Mouse (Mus musculus) hindbrain, embryonic 14.5 days (tissue): Measurements from ENCODE around the gene Myl9. TPM values are rescaled to one million over a fixed set of nuclear protein-coding genes. Genes with fewer than 3 reads are reported as not detected.

ENCODE experiments used
- ATAC-seq: fragments of 200-750 bp; cut with Nextera tagmentation; 2 replicates; pipeline ENCODE4 v1.8.0; 2017; ENCODE audit warnings: moderate number of reproducible peaks, mild to moderate bottlenecking, moderate TSS enrichment, moderate library complexity; ENCODE audit not compliant: low FRiP score
- DNase-seq: peaks from one replicate; pipeline ENCODE4 v3.0.0-alpha.2; 2015; ENCODE audit warnings: low spot score
- H3K27ac ChIP-seq: fragments of 300-500 bp; sonication (generic); 2 replicates; pipeline ENCODE4 v1.5.1; 2014; ENCODE audit warnings: mild to moderate bottlenecking, moderate library complexity
- H3K27me3 ChIP-seq: fragments of 300-500 bp; sonication (generic); 2 replicates; pipeline ENCODE4 v1.6.1; 2014; ENCODE audit warnings: mild to moderate bottlenecking, low read length, mixed read lengths; ENCODE audit not compliant: control insufficient read depth, insufficient read depth
- H3K36me3 ChIP-seq: fragments of 300-500 bp; sonication (generic); replicated peaks from 2 replicates; pipeline ENCODE4 v1.6.1; 2014; ENCODE audit not compliant: control insufficient read depth, insufficient read depth
- H3K4me1 ChIP-seq: fragments of 300-500 bp; sonication (generic); replicated peaks from 2 replicates; pipeline ENCODE4 v1.6.1; 2014; ENCODE audit warnings: antibody characterized with exemption, low read length, mixed read lengths; ENCODE audit not compliant: control insufficient read depth, insufficient read depth
- H3K4me2 ChIP-seq: fragments of 300-500 bp; sonication (generic); replicated peaks from 2 replicates; pipeline ENCODE4 v1.6.1; 2014; ENCODE audit warnings: mild to moderate bottlenecking, moderate library complexity
- H3K4me3 ChIP-seq: fragments of 300-500 bp; sonication (generic); replicated peaks from 2 replicates; pipeline ENCODE4 v1.5.1; 2014; ENCODE audit warnings: mild to moderate bottlenecking, low read length
- H3K9ac ChIP-seq: fragments of 300-500 bp; sonication (generic); 2 replicates; pipeline ENCODE4 v1.6.1; 2014
- H3K9me3 ChIP-seq: fragments of 300-500 bp; sonication (generic); 2 replicates; pipeline ENCODE4 v1.6.1; 2016; ENCODE audit warnings: low read length; ENCODE audit not compliant: control insufficient read depth
- WGBS: fragments of 180-500 bp; shearing (Covaris S2); extraction: QIAGEN DNeasy Blood & Tissue Kit; methylation state at CpG from one replicate; pipeline ENCODE4 v1.1.7; 2014; 5-methylcytosine and 5-hydroxymethylcytosine counted together
- polyA plus RNA-seq: library from polyadenylated mRNA; unstranded; fragments of >200 nt; fragmentation: Nextera tagmentation; extraction: Ambion mirVana; gene quantifications from 2 replicates; pipeline ENCODE4 v1.2.1, GENCODE M21; 2014

Gene Myl9
- polyA plus RNA-seq, 1 experiment from 2014 or later, result 47.1 TPM

DNA sequence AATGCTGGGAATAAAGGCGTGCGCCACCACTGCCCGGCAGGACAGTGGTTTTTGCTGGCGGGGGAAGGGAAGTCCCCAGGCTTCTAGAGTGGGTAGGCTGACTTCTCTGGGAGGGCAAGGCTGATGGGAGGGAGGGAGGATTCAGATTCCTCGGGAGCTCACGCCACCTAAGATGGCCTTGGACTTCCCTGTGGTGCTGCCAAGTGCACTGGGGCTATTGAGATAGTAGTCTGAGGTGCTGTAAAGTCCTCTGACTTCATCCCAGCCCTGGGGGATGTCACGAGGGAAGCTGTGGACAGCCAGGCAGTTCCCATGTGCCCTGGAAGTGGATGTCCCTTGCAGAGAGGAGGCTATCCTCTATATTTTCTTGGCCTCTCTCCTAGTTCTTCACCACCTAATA is 37.2 kb upstream of the Myl9 start:
- H3K27me3 ChIP-seq, result no peaks in the 10 kb centered on the region
- no peak overlapping the region for H3K9ac ChIP-seq
- WGBS, result 78% methylated on average over 7 of the region's 7 CpGs
- DNase-seq (no peak), ATAC-seq (no peak)
- no peak overlapping the region for H3K27ac ChIP-seq
- no peak overlapping the region for H3K4me2 ChIP-seq
- no peaks in the 10 kb centered on the region for H3K9me3 ChIP-seq
- peaks cover 33% of the 10 kb centered on the region for H3K4me1 ChIP-seq
- no peaks in the 10 kb centered on the region; the same call in 1 of the 2 replicates for H3K36me3 ChIP-seq
- H3K4me3 ChIP-seq, result no peak overlapping the region

DNA sequence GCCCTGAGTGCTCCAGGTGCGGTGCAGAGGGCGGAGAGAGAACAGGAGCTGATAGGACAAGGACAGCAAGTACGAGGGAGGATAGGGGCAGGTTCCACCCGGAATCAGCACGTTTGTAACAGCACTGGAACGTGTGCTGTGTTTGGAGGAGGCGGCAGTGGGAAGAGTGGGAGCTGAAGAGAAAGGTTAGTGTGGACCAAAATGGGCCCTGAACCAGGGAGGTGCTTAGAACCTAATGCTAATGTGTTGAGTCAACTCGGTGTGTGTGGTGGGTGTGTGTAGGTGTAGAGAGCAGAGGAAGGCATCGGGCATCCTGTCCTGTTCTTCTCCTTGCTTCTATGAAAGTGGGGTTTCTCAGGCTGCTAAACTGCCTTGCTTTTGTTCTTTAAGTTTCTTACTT is 34.0 kb upstream of the Myl9 start:
- H3K36me3 ChIP-seq, result peaks cover 16% of the 10 kb centered on the region
- 91% methylated on average over 9 of the region's 9 CpGs for WGBS
- no peak overlapping the region for H3K4me2 ChIP-seq
- H3K27ac ChIP-seq, result no peak overlapping the region
- H3K4me3 ChIP-seq, result no peak overlapping the region
- ATAC-seq (no peak), DNase-seq (no peak)
- no peaks in the 10 kb centered on the region for H3K27me3 ChIP-seq
- no peak overlapping the region for H3K9ac ChIP-seq
- H3K4me1 ChIP-seq, result peaks cover 22% of the 10 kb centered on the region
- no peaks in the 10 kb centered on the region for H3K9me3 ChIP-seq

DNA sequence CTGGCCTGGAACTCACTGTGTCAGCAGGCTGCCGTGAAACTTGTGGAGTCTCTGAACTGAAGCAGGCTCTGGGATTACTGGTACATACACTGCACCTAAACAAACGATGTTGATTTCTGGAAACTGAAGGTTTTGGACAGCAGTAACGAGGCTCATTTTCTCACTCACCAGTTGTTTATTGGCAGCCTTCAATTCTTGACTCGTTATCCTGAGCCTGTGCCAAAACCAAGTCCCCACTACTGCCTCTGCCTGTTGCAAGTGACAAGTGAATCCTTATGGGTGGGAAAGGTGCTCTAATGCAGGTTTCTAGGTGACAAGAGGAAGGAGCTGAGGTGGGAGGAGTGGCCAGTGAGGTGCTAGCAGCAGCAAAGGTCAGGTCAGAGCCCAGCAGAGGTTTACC is 33.2 kb upstream of the Myl9 start:
- Histone ChIP-seq H3K4me3 (no peak overlapping the region), H3K9me3 (no peaks in the 10 kb centered on the region), H3K4me1 (peaks cover 15% of the 10 kb centered on the region; the same call in 1 of the 2 replicates), H3K36me3 (peaks cover 23% of the 10 kb centered on the region), H3K4me2 (no peak overlapping the region), H3K27ac (no peak overlapping the region), H3K27me3 (no peaks in the 10 kb centered on the region), H3K9ac (no peak overlapping the region)
- ATAC-seq, result no peak
- 74% methylated on average over 4 of the region's 4 CpGs for WGBS
- no peak for DNase-seq

DNA sequence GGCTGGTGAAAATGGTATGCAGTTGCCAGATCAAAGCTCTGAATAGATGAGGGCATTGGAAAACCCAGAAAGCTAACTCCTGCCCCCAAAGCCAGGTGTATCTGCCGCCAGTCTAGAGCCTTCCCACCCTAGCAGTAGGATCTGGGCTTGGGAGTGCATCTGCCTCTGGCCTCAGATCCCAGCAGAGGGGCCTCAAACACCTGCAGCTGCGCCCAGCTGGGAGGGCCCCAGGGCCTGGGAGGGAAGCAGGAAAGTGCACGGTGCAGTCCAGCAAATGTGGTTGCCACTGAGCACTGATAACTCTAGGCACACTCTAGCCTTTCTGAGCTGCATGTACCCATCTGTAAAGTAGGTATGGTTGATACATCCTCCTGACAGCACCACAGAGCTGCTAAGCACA is 32.0 kb upstream of the Myl9 start:
- H3K9me3 ChIP-seq, result no peaks in the 10 kb centered on the region
- DNase-seq (no peak), ATAC-seq (no peak)
- no peak overlapping the region for H3K4me2 ChIP-seq
- H3K4me1 ChIP-seq, result peaks cover 13% of the 10 kb centered on the region; the same call in 1 of the 2 replicates
- no peak overlapping the region for H3K4me3 ChIP-seq
- peaks cover 36% of the 10 kb centered on the region for H3K36me3 ChIP-seq
- H3K9ac ChIP-seq, result no peak overlapping the region
- no peak overlapping the region for H3K27ac ChIP-seq
- WGBS, result 70% methylated on average over 3 of the region's 3 CpGs
- H3K27me3 ChIP-seq, result no peaks in the 10 kb centered on the region

DNA sequence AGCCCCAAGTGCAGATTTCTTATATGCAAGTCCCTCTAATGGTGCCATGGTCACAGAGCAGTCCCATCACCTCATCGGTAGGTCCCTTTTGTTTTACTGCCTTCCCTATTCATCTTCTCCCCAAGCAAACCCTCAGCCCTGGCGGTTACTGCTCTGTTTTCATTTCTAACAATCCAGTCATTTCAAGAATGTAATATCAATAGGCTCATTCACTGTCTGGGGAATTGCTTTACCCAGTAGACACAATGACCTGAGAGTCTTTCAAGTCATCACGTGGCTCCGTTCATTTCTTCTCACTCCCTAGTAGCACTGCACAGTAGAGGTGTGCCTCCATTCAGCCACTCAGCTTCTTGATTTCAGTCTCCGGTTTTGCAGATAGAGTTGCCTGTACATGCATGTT is 30.8 kb upstream of the Myl9 start:
- H3K4me1 ChIP-seq, result peaks cover 13% of the 10 kb centered on the region; the same call in 1 of the 2 replicates
- DNase-seq, result no peak
- no peak overlapping the region for H3K4me3 ChIP-seq
- 62% methylated on average over 5 of the region's 5 CpGs for WGBS
- no peaks in the 10 kb centered on the region for H3K27me3 ChIP-seq
- no peak overlapping the region for H3K4me2 ChIP-seq
- H3K27ac ChIP-seq, result no peak overlapping the region
- H3K36me3 ChIP-seq, result peaks cover 47% of the 10 kb centered on the region
- ATAC-seq, result no peak
- H3K9ac ChIP-seq, result no peak overlapping the region
- H3K9me3 ChIP-seq, result no peaks in the 10 kb centered on the region

DNA sequence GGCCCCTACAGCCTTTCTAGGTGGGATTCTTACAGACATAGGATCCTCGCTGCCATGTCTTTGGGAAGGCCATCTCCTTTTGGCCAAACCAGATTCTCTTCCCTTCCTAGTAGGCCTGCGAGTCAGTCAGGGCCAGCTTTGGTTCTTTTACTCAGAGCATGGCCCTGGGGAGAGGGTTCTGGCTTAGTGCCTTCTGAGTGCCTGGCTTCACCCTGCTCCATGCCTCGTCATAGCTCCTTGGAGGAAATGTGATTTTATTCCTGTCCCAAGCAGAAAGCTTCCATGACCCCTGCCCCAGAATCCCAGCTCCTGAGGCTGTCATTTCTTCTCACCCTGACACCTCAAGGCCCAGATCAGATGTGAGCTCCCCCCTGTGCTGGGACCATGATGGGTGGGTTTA is 27.9 kb upstream of the Myl9 start:
- 95% methylated on average over 3 of the region's 3 CpGs for WGBS
- H3K27ac ChIP-seq, result no peak overlapping the region
- H3K4me2 ChIP-seq, result no peak overlapping the region
- no peak overlapping the region for H3K9ac ChIP-seq
- no peak for ATAC-seq
- H3K4me3 ChIP-seq, result no peak overlapping the region
- peaks cover 4% of the 10 kb centered on the region; the same call in 1 of the 2 replicates for H3K4me1 ChIP-seq
- no peak for DNase-seq
- H3K36me3 ChIP-seq, result peaks cover 73% of the 10 kb centered on the region
- H3K27me3 ChIP-seq, result no peaks in the 10 kb centered on the region
- H3K9me3 ChIP-seq, result no peaks in the 10 kb centered on the region

DNA sequence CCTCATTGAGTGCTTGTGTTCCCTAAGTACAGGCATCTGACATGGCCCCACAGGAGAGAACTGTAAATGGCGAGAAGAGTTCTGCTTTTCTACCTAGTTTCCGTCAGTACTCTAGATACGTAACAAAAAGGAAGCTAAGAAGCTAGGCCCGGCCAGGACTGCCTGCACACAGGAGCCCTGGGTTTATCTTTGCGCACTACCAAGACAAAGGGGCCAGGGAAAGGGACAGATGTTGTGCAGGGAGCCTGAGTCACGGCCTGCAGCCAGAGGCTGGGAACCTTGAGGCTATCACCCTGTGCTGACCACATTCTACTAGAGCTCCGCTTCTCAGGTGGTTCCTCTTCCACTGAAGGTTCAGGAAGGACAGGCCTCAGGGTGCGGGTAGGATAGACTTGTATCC is 25.5 kb upstream of the Myl9 start:
- Histone ChIP-seq H3K4me1 (no peaks in the 10 kb centered on the region), H3K4me3 (no peak overlapping the region), H3K27me3 (no peaks in the 10 kb centered on the region), H3K27ac (no peak overlapping the region), H3K9ac (no peak overlapping the region), H3K9me3 (no peaks in the 10 kb centered on the region), H3K36me3 (peaks cover 89% of the 10 kb centered on the region), H3K4me2 (no peak overlapping the region)
- WGBS, result 89% methylated on average over 8 of the region's 8 CpGs
- DNase-seq, result no peak
- no peak for ATAC-seq

DNA sequence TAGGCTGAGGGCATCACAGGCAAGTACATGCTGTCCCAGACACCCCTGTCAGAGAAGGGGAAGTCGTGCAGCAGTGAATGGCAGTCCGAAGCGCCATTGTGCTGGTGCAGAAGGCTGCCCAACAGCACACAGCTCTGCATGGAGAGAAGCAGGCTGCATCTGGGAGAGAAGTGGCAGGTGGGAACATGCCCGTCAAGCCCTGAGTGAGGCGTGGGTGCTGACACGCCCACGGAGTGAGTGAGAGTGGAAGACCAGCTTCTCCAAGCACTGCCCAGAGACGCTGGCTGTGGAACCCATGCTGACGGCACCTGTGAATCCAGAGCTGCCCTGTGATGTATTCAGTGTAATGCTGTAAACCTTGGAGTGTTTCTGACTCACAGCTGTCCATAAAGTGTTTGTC is 18.3 kb upstream of the Myl9 start:
- WGBS, result 95% methylated on average over 9 of the region's 9 CpGs
- ATAC-seq (no peak), DNase-seq (no peak)
- Histone ChIP-seq H3K36me3 (peaks cover 95% of the 10 kb centered on the region), H3K4me3 (no peak overlapping the region), H3K27ac (no peak overlapping the region), H3K9ac (no peak overlapping the region), H3K4me1 (no peaks in the 10 kb centered on the region), H3K4me2 (no peak overlapping the region), H3K27me3 (no peaks in the 10 kb centered on the region), H3K9me3 (peaks cover 6% of the 10 kb centered on the region; the same call in 1 of the 2 replicates)

DNA sequence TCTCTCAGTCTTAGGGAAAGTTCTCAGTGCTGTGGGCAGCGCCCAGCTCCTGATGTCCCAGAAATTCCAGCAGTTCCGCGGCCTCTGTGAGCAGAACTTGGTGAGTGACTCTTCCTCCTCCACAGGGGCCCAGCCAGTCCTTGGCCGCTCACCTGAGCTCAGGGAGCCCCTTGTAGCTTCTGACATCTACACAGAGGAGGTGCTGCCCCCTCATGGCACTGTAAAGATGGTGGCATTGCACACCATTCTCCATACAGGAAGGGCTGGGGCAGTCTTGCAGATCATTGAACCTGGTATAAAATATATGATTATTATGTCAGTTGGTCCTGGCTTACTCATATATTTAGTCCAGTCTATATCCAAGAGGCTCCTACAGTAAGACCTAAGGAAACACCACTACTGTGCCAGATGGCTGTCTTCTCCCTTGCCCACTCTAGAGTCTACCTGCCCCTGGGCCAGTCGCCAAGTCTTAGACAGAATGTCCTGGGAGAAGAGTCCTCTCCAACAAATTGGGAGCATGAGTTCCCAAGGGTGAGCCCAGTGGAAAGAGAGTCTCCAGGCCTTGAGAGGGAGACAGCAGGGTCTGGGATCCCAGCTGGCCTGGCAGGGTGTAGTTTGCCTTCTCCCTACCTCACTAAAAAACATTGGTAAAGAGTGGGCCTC is 14.2 kb upstream of the Myl9 start:
- H3K9me3 ChIP-seq, result peaks cover 6% of the 10 kb centered on the region; the same call in 1 of the 2 replicates
- H3K9ac ChIP-seq, result no peak overlapping the region
- peaks cover 92% of the 10 kb centered on the region for H3K36me3 ChIP-seq
- WGBS, result 95% methylated on average over 5 of the region's 5 CpGs
- no peak overlapping the region for H3K4me2 ChIP-seq
- no peaks in the 10 kb centered on the region for H3K4me1 ChIP-seq
- H3K27me3 ChIP-seq, result no peaks in the 10 kb centered on the region
- ATAC-seq, result no peak
- DNase-seq, result no peak
- no peak overlapping the region for H3K4me3 ChIP-seq
- H3K27ac ChIP-seq, result no peak overlapping the region
